Mouse (Mus musculus): ENCODE data around the gene Birc3.
"Not testable (repeated sequence)": the region's sequence is repeated elsewhere in the genome, so short reads cannot be mapped to it uniquely, and the experiment has no call there.

The Birc3 gene

GRCm38 (mm10) chr9:7866981-7867380, 6.0 kb downstream of the Birc3 start:
- not testable (repeated sequence) for DNase-seq

GRCm38 (mm10) chr9:7860976-7861375, 12.0 kb downstream of the Birc3 start:
- DNase-seq: peak; percentile 71

DNA sequence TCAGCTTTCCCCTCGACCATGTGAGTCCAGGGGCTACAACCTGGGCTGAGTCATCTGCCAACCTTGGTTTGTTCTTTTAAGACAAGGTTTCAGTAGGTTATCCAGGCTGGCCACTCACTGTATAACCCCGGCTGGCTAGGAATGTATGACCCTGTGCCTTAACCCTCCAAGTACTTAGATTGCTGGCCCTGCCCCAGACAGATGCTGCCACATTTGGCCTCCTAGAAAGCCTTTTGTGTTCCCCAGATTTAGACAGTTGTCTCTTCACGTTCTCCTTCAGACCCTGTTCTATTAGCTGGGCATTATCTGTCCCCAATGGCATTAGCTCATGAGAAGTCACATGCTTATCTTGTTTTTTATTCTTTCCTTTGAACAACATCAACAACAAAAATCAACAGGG, 17.1 kb downstream of the Birc3 start:
- DNase-seq: peak; percentile 63

DNA sequence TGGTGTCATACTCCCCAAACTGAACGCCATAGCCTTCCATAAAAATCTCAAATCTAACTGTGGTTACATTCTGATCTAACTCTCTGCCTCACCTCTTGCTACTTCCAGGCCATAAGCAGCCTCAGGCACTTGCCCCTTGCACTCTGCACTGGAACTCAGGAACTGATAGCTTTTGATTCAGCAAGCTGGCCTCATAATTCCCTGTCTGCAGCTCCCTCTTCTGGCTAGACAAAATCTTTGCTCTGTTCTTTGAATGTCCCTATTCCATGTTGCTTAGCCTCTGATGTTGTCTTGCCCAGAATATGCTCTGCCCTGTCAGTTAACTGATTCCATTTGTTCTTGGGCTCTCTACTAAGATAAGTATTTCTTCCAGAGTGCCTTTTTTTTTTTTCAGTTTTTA, 17.6 kb downstream of the Birc3 start:
- DNase-seq: peak; percentile 87

DNA sequence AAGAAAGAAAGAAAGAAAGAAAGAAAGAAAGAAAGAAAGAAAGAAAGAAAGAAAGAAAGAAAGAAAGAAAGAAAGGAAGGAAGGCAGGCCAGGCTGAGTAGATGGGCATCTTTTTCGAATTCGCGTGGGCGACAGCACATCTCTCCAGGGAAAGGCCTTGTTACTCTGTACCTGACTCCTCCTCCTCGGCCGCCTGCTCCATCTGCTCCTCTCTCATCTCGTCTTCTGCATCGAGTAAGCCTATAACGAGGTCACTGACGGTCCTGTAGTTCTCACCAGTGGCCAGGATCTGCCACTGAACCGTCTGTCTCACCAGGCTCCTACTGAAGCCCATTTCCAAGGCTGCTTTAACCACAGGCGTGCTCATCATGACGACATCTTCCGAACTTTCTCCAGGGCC, 18.8 kb downstream of the Birc3 start:
- DNase-seq: peak; percentile 82

GRCm38 (mm10) chr9:7852346-7853230, 20.4 kb downstream of the Birc3 start:
- peak; percentile 68 for DNase-seq

DNA sequence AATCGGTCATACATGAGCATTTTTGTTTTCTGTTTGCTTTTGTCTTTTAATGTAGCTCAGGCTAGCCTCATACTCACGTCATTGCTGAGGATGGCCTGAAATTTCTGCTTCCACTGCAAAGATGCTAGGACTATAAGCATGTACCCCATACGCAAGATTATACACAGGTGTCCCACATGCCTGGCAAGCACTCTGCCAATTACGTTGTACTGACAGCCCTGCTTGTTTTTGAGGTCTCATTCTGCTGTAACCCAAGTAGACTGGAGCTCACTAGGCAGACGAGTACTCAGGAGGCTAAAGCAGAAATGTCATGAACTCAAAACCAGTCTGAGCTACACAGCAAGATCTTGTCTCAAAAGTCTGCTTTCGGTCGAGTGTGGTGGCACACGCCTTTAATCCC, 21.1 kb downstream of the Birc3 start:
- DNase-seq: peak; percentile 80

- DNase-seq: peak; percentile 70
These were observed 24.8 kb downstream of the Birc3 start for GRCm38 (mm10) chr9:7848191-7848590.

GRCm38 (mm10) chr9:7846667-7847199, 26.3 kb downstream of the Birc3 start:
- DNase-seq: peak; percentile 51

DNA sequence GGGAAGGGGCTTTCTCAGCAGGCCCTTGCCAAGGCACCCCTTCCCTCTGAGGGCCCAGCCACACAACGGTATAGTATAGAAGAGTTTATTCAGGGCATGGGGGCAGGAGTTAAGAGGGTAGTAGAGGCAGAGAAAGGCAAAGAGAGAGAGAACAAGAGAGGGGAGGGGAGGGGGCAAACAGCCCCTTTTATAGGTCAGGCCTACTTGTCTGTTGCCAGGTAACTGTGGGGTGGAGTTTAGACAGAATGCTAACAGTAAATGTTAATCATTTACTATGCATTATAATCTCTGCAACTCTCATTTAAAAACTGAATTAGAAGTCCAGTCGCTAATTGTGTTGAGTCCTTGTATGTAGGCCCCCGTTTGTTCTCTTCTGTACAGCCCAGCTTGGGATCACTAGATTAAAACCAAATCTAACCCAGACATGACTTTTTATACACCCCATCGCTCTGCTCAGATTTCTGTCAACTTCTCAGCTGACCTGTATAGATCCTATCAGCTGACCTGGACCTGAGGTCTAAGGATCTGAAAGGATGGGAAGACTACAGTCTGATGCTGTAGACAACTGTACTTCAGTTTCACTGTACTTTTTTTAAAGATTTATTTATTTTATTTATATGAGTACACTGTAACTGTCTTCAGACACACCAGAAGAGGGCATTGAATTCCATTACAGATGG, 27.6 kb downstream of the Birc3 start:
- DNase-seq: peak; percentile 46

- no peak for DNase-seq
These were observed 31.8 kb downstream of the Birc3 start for GRCm38 (mm10) chr9:7841221-7841620.

DNA sequence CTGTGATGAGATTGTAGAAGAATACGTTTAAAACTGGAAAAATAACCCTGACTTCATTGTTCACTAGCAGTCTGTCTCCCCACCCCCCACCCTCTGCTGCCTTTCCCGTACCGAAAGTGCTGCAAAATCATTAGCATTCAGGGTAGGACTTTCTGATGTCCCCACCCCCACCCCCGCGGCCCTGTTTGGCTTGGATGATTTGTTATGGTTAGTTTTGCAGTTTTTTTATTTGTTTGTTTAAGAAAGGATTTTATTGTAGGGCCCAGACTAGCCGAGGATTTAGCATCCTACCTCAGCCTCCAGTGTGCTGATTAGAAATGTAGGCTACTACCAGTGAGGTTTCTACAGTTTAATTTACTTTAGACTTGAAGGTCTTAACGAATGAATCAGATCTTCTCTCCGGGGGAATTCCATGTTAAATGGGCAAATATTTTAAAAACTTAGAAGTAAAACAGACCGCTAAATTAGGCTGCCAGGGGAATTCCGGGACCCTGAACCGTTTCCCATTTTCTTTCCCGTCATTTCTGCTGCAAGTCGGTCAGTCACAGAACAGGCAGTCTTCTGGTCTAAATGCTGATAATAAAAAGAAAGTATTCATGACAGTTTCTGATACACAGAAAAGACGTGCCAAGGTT, 35.1 kb downstream of the Birc3 start:
- DNase-seq: peak; percentile 81

GRCm38 (mm10) chr9:7836905-7837805, 35.8 kb downstream of the Birc3 start, which contains the start of gene Birc2:
Gene Birc2, minus strand, starts transcription at chr9:7837064.
- DNase-seq: peak; percentile 100

DNA sequence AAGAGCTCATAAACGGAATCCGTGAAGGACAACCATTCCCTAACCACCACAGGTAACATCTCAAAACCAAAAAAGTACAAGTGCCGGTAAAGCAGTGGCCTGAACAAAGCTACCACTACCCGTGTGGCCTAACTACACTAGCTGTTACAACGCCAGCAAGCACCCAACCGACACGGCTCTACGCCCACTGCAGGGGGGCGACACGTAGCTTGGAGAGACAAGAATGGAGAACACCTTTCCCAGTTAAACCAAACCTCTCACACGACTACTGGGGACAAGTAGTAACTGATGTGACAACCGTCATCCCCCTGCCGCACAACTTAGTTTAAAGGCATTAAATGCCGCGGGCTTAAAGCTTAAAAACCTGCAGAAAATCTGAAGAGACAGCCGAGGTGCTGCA, 36.7 kb downstream of the Birc3 start:
- peak; percentile 94 for DNase-seq

- DNase-seq: no peak
These were observed 37.7 kb downstream of the Birc3 start for GRCm38 (mm10) chr9:7835302-7835701.

GRCm38 (mm10) chr9:7833421-7833820, 39.6 kb downstream of the Birc3 start:
- no peak for DNase-seq

DNA sequence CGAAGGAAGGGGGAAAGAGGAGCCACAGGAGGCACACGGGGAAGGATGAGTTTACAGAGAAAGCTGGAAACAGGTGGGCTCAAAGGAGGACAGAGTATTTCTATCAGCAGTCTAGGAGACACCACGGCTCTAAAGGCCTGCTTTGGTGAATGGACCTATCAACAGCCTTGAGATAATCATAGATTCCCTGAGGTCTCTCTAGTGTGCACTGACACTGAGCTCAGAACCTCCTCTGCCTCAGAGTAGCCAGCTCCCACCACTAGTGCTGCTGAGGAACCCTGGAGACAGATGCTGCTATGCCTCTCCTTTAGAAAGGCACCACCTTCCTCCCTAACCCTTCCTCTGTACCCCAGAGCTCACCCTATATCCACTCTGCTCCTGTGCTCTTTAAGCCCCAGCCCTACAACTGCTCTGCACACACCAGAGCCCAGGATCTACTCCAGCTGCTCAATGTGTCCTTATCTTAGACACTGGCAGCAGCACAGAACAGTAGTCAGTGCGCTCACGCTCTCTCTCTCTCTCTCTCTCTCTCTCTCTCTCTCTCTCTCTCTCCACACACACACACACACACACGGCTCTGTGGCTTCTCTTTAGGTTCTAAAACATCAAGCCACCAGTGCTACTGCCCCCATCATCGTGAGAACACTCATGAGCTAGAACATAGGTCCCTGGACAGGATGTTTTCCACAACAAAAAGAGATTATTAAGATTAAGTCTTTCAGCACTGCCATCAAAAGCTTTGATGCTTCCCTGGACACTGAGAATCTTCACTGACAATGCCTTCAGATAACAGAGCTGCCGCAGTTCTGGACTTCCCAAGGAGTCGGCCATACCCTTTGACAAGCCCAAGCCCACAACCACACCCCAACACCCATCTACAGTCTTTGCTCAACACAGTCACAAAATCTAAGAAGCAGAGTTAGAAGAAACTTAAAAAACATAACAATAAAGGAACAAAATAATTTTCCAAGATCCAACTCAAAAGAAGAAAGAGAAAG, 43.2 kb downstream of the Birc3 start:
- DNase-seq: peak; percentile 95

DNA sequence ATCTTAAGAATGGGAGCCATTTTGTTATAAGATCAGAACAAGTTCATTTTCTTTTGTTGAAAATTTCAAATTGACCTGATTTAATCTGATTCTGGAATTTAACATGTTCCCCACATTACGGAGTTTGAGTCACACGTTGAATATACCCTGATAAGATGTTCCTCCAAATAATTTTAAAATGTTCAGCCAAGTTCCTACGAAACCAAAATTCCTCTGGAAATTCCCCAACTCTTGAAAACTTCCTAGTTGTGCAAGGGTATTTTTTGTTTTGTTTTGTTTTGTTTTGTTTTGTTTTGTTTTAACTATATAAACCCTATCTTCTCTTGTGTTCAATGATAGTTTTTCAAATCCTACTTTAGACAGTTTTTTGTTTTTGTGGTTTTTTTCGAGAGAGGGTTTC, 44.3 kb downstream of the Birc3 start:
- DNase-seq: no peak

- peak; percentile 84 for DNase-seq
These were observed 48.1 kb downstream of the Birc3 start for GRCm38 (mm10) chr9:7824916-7825315.

GRCm38 (mm10) chr9:7822758-7823157, 50.2 kb downstream of the Birc3 start:
- DNase-seq: peak; percentile 13

DNA sequence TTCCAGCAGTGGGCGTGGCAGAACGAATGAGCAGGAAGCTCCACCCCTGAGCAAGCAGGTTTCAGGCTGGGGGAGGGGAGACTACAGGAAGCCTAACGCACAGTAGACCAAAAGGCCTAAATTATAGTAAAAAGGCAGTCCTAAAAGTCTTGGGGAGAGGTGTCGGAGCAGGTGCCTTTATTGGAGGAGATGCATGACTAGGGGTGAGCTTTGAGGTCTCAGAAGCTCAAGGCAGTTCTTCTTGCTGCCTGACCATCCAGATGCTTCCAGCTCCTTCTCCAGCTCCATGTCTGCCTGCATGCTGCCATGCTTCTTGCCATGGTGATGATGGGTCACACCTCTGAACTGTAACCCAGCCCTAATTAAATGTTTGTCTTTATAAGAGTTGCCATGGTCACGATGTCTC, 67.9 kb downstream of the Birc3 start:
- peak; percentile 31 for DNase-seq

All from heart, adult 11 months (tissue).